Mouse (Mus musculus) liver, embryonic 14.5 days (tissue): ENCODE results near the gene Mmp9.

Experiments
- CTCF ChIP-seq: IDR thresholded peaks from 2 replicates; pipeline ENCODE4 v1.5.1; 2016; ENCODE audit warnings: antibody characterized with exemption, low read depth, control low read depth
- EP300 ChIP-seq: IDR thresholded peaks from 2 replicates; pipeline ENCODE4 v1.6.1; 2016; ENCODE audit warnings: antibody characterized with exemption, low read depth

DNA sequence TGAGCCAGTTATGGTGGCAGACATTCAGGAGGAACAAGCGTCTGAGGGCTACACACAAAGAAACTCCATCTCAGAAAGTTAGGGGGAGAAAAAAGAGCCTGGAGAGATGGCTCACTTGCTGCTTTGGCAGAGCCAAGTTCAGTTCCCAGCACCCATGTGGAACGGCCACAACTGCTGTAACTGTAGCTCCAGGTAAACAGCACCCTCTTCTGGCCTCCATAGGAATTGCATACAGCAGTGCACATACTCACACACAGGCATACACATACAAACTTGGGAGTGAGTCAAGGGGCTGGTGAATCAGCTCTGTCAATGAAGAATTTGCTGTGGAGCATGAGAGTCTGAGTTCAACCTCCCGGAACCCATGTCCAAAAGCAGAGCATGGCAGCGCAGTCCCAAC lies 34.5 kb upstream of the Mmp9 start:
- no peak for TF ChIP-seq EP300
- TF ChIP-seq CTCF = peak; percentile 62
